Mouse (Mus musculus) cerebellum, adult 2 months (tissue): ENCODE measurements around the gene Cbs. TPM values are rescaled to one million over a fixed set of nuclear protein-coding genes. Genes with fewer than 3 reads are reported as not detected.

Experiments used
- DNase-seq, 2 experiments: peaks; one replicate each; pipeline ENCODE4 v3.0.0; 2021
- H3K27ac ChIP-seq: fragments of 200-500 bp; 2 replicates; pipeline ENCODE4 v1.5.1; 2012; ENCODE audit warnings: low read length, control low read depth, inconsistent platforms; ENCODE audit not compliant: insufficient read depth
- H3K27me3 ChIP-seq: fragments of 200-500 bp; 2 replicates; pipeline ENCODE4 v1.6.1; 2012; ENCODE audit warnings: inconsistent platforms, mild to moderate bottlenecking, low read length, moderate library complexity; ENCODE audit not compliant: control insufficient read depth, insufficient read depth
- H3K4me1 ChIP-seq: fragments of 200-500 bp; 2 replicates; pipeline ENCODE4 v1.6.1; 2011; ENCODE audit warnings: low read length; ENCODE audit not compliant: control insufficient read depth, insufficient read depth
- H3K4me3 ChIP-seq: fragments of 200-500 bp; replicated peaks from 2 replicates; pipeline ENCODE3; 2011; ENCODE audit warnings: mild to moderate bottlenecking, low read depth, low read length, control low read depth; ENCODE audit not compliant: insufficient read depth
- CTCF ChIP-seq: fragments of 200-500 bp; IDR thresholded peaks from 2 replicates; pipeline ENCODE4 v1.5.1; 2011; ENCODE audit warnings: low read depth, mild to moderate bottlenecking, control low read depth, low read length, moderate library complexity, borderline replicate concordance; ENCODE audit not compliant: insufficient read depth
- POLR2A ChIP-seq: fragments of 200-500 bp; IDR thresholded peaks from 2 replicates; pipeline ENCODE4 v1.6.1; 2011; ENCODE audit warnings: low read length, control low read depth, borderline replicate concordance; ENCODE audit not compliant: insufficient read depth
- WGBS: fragments of 180-500 bp; shearing (Covaris S2); methylation state at CpG from one replicate; pipeline ENCODE4 v1.1.7; 2018; 5-methylcytosine and 5-hydroxymethylcytosine counted together
- polyA plus RNA-seq: library from polyadenylated mRNA; depleted of rRNA; stranded (reverse); fragments of >200 nt; gene quantifications from 2 replicates; pipeline ENCODE4 v1.2.3, GENCODE M21; 2012

The Cbs gene
- polyA plus RNA-seq, 1 experiment: 33.9 TPM

DNA sequence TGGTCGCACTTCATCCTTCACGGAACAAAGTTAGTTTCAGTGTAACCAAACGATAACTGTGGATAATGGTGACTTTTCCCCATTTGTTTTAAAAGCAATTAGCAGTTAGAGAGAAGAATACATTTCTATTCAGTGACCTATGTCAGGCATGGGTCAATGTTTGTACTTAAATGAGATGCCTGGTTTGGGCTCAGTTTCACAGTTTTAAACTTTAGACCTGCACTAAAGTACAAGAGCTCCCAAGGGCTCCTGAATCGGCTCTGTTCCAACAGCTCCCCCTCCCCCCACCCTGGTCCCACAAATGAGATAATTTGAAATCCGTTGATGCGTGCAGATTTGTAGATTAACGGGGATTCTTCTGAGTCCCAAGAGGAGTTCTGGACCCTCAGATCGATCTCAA is 34.7 kb upstream of the Cbs start:
- H3K27me3 ChIP-seq: no peaks in the 10 kb centered on the region
- DNase-seq: no peak
- TF ChIP-seq POLR2A (no peak), CTCF (no peak)
- no peak overlapping the region for H3K4me3 ChIP-seq
- no peaks in the 10 kb centered on the region for H3K4me1 ChIP-seq
- H3K27ac ChIP-seq: no peak overlapping the region
- WGBS: 65% methylated on average over 8 of the region's 8 CpGs

DNA sequence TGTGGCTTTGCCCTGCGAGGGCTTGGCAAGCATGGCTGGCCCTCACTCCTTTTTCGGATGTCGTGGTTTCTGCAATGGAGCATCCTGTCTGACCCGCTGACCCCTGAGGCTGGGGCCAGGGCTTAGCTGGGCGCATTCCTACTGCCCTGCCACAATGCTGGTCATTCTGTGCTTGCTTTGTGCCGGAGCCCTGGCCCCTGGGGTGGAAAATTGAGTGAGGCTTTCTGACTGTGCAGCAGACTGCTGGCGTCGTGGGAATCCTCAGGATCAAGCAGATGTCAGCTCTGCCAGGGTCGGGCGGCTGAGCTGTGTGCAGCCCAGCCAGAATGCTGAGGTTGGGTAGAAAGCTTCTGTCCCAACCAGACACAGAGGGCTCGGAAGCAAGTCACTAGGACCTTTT is 33.1 kb upstream of the Cbs start:
- Histone ChIP-seq H3K4me1 (no peaks in the 10 kb centered on the region), H3K4me3 (no peak overlapping the region), H3K27ac (no peak overlapping the region), H3K27me3 (no peaks in the 10 kb centered on the region)
- 14% methylated on average over 11 of the region's 11 CpGs for WGBS
- TF ChIP-seq CTCF (no peak), POLR2A (no peak)
- no peak for DNase-seq

DNA sequence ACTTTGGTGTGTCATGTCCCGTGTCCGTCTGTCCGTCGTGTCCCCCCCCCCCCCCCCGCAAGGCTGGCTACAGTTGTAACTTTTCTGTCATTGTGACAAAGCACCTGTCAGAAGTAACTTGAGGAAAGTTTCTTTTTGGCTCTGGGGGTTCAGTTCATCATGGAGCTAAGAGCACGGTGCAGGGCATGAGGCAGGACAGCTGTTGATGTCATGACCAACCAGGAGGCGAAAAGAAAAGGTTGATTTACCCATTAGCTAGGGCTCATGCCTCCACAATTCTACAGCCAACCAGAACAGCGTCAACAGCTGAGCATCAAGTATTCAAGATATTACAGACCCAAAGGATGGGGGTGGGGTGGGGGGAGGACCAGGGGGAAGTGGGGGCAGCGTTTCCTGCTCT is 31.3 kb upstream of the Cbs start:
- no peak for DNase-seq
- H3K27me3 ChIP-seq: no peaks in the 10 kb centered on the region
- no peak overlapping the region for H3K4me3 ChIP-seq
- H3K27ac ChIP-seq: no peak overlapping the region
- no peak for TF ChIP-seq CTCF
- no peak for TF ChIP-seq POLR2A
- H3K4me1 ChIP-seq: no peaks in the 10 kb centered on the region
- 64% methylated on average over 9 of the region's 9 CpGs for WGBS

DNA sequence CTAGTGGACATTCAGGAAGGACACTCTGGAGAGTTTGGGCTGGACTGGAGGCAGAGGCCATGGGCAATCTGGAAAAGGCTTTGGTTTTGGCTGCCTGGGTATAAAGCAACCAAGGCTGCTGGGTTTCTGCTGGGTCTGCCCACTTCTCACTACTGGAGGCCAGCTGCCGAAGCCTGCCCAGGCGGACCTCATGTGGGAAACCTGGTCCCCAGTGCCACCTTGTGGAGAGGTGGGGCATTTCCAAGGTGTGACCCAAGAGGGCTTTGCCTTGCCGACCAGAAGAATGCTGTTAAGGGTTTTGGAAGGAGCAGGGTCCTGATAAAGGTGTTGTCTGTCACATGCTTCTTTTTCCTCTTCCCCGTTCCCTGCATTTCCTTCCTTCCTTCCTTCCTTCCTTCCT is 27.7 kb upstream of the Cbs start:
- H3K27me3 ChIP-seq: no peaks in the 10 kb centered on the region
- DNase-seq: peak; percentile 72 to 79
- H3K4me3 ChIP-seq: no peak overlapping the region
- TF ChIP-seq CTCF (peak; percentile 95), POLR2A (no peak)
- 13% methylated on average over 4 of the region's 4 CpGs for WGBS
- no peak overlapping the region for H3K27ac ChIP-seq
- 0 out of 2 replicates have a peak, but pooled peaks cover 2% of the 10 kb centered on the region for H3K4me1 ChIP-seq

DNA sequence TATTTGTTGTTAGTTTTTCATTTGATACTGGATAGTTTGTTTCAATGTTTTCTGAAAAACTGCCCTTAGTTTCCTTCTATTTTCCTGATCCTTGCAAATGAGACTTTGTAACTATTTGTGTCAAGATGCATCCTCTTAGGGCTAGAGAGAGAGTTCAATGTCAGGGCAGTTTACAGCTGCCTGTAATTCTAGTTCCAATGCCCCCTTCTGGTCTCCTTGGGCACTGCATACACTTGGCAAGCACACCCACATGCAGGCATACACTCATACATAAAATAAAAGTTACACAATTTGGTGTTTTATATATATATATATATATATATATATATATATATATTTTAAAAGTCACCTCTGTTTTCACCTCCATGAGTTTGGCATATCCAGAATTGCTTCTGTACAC is 25.8 kb upstream of the Cbs start:
- H3K4me1 ChIP-seq: peaks cover 2% of the 10 kb centered on the region; the same call in 1 of the 2 replicates
- H3K27ac ChIP-seq: no peak overlapping the region
- DNase-seq: no peak
- H3K27me3 ChIP-seq: no peaks in the 10 kb centered on the region
- H3K4me3 ChIP-seq: no peak overlapping the region
- no peak for TF ChIP-seq POLR2A

DNA sequence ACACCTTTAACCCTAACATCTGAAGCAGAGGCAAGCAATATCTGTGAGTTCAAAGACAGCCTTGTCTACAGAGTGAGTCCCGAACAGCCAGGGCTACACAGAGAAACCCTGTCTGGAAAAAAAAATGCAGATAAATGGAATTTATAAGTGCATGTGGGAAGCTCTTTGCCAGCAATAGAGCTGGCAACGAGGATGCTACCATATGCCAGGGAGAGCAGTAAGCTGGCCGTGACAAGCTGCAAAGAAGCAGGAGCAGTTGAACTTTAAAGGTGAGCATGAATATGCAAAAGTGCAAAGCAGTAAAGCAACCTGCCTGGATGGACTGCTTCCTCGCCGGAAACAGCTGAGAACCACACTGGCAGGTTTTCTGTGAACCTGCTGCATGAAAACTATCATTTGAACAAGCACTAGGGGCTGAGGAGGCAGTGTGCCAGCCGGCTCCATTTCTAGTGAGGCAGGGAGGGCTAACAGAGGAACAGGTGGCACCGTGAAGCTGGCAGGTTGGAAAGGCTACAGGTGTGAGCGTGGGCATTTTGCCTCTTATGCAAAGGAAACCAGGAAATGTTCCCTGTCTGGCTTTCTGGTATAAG is 23.7 kb upstream of the Cbs start:
- Histone ChIP-seq H3K27me3 (no peaks in the 10 kb centered on the region), H3K4me1 (peaks cover 2% of the 10 kb centered on the region; the same call in 1 of the 2 replicates), H3K4me3 (no peak overlapping the region), H3K27ac (no peak overlapping the region)
- DNase-seq: peak; percentile 67 to 74
- TF ChIP-seq POLR2A (no peak), CTCF (no peak)
- 7% methylated on average over 8 of the region's 8 CpGs for WGBS

DNA sequence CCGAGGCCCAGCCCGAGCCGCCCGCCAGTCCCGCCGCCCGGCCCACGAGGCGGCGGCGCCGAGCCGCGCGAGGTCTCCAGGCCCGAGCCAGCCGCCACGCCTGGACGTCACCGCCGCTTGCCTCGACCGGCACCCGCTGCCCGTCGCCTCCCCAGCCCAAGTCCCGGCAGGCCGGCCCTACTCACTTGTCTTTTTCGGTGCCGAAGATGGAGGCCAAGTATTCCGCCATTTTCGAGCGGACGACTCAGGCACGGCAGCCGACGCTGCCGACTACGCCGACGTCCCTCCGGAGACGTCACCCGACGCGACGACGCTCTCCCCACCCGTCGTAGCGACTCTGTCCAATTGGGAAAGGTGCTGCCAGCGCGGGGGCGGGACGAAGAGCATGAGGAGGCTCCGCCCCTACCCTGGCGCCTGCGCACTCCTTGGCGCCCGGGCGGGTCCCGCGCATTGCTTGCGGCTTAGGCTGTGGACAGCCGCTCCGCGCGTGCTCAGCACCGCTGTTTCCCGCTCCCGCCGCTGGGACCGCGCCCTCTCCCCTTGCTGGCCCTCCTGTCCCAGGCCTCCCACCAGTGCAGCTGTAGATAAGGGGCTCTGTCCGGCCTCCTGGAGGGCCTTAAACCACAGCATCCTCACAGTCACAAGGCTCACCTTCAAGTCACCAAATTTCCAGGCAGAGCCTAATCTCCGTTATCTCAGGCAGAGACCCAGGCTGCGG is 21.6 kb upstream of the Cbs start, which contains the start of gene U2af1:
TSS of gene U2af1 (minus strand) at position 425 of the 718 bp plus-strand sequence.
- Histone ChIP-seq H3K4me1 (peaks cover 2% of the 10 kb centered on the region; the same call in 1 of the 2 replicates), H3K27me3 (no peaks in the 10 kb centered on the region), H3K4me3 (peak within 1 kb of the TSS; percentile 89), H3K27ac (peak within 1 kb of the TSS; percentile 92)
- TF ChIP-seq POLR2A: peak; percentile 94
- no peak for TF ChIP-seq CTCF
- WGBS: under 1% methylated on average over 77 of the region's 77 CpGs
- DNase-seq: peak; percentile 98 to 99

DNA sequence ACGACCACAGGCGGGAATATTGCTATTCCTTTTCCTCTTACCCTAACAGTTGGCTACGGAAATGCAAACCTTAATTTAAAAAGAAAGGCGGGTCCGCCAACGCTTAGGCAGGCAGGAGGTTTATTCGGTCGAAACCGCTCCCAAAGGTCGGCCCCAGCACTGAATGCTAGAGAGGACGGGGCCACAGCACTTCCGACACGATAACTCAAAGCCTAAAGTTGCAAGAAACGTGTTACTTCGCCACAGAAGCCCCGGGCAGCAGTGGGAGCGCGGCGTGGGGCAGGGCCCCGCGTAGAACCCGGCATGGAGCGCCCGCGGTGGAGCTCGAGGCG is 21.1 kb upstream of the Cbs start:
- TF ChIP-seq CTCF (no peak), POLR2A (no peak)
- H3K4me3 ChIP-seq: peak overlapping the region; percentile 73
- peak overlapping the region; percentile 84; the same call in 1 of the 2 replicates for H3K27ac ChIP-seq
- no peaks in the 10 kb centered on the region for H3K27me3 ChIP-seq
- DNase-seq: no peak
- WGBS: 0% methylated on average over 27 of the region's 27 CpGs
- H3K4me1 ChIP-seq: peaks cover 2% of the 10 kb centered on the region; the same call in 1 of the 2 replicates
